Mouse (Mus musculus) frontal cortex, postnatal 10 days (tissue): ENCODE results near the gene Olfr1467.

Experiments used
- DNase-seq, 2 experiments: peaks; one replicate each; pipeline ENCODE4 v3.0.0; 2022; ENCODE audit warnings: low spot score in 2 of 2, mixed read lengths in 1 of 2

The Olfr1467 gene

GRCm38 (mm10) chr19:13361936-13362335 is at the start of gene Olfr1467:
Gene Olfr1467 (plus strand): TSS chr19:13362236.
- no peak for DNase-seq

- no peak for DNase-seq
Observed at GRCm38 (mm10) chr19:13315441-13315840, 46.6 kb upstream of the Olfr1467 start, which contains the start of gene Olfr1465. Gene Olfr1465 (minus strand): TSS chr19:13315541.

GRCm38 (mm10) chr19:13338562-13338961 is 23.5 kb upstream of the Olfr1467 start, which contains the start of gene Olfr1466:
Gene Olfr1466 (plus strand): TSS chr19:13338862.
- no peak for DNase-seq

GRCm38 (mm10) chr19:13407549-13407948 is 45.5 kb downstream of the Olfr1467 start, which contains the start of gene Olfr1469:
Gene Olfr1469 (plus strand): TSS chr19:13407849.
- DNase-seq: no peak
